Mouse (Mus musculus): Measurements from ENCODE around the gene Bcas3. TPM values are rescaled to one million over a fixed set of nuclear protein-coding genes. Genes with fewer than 3 reads are reported as not detected.
A peak's percentile ranks its signal among the peaks of the same experiment; 100 is the strongest.

Gene Bcas3
- polyA plus RNA-seq, 1 experiment from 2014 or later, result 31.2 TPM

- ATAC-seq (replicated peaks; ENCODE audit: insufficient number of reproducible peaks, low FRiP score, low TSS enrichment, low read depth) (no peak), DNase-seq (ENCODE audit: low spot score) (no peak)
- WGBS, result 65% methylated on average over 4 of the region's 4 CpGs
- Histone ChIP-seq H3K4me3 (ENCODE audit: low read depth, low read length) (peak overlapping the region; percentile 70), H3K4me2 (ENCODE audit: low read depth, low read length) (peak overlapping the region; percentile 73), H3K36me3 (replicated peaks; ENCODE audit: control insufficient read depth, insufficient read depth, low read depth, low read length) (no peaks in the 10 kb centered on the region; the same call in 1 of the 2 replicates), H3K27ac (replicated peaks; ENCODE audit: low read depth, low read length) (no peak overlapping the region), H3K9ac (replicated peaks; ENCODE audit: low read length) (no peak overlapping the region; the same call in 1 of the 2 replicates), H3K27me3 (ENCODE audit: control insufficient read depth, insufficient read depth, low read length) (no peaks in the 10 kb centered on the region), H3K9me3 (replicated peaks; ENCODE audit: control insufficient read depth, low read length) (no peaks in the 10 kb centered on the region), H3K4me1 (ENCODE audit: control insufficient read depth, insufficient read depth, low read length) (no peaks in the 10 kb centered on the region)
These were observed 852 bp downstream of the Bcas3 start for GRCm38 (mm10) chr11:85353819-85354218.

GRCm38 (mm10) chr11:85359641-85360040, 6.7 kb downstream of the Bcas3 start:
- no peak overlapping the region for H3K27ac ChIP-seq (replicated peaks; ENCODE audit: low read depth, low read length)
- no peaks in the 10 kb centered on the region; the same call in 1 of the 2 replicates for H3K36me3 ChIP-seq (replicated peaks; ENCODE audit: control insufficient read depth, insufficient read depth, low read depth, low read length)
- H3K9ac ChIP-seq (replicated peaks; ENCODE audit: low read length), result no peak overlapping the region
- no peak for ATAC-seq (replicated peaks; ENCODE audit: insufficient number of reproducible peaks, low FRiP score, low TSS enrichment, low read depth)
- H3K4me3 ChIP-seq (ENCODE audit: low read depth, low read length), result no peak overlapping the region
- no peaks in the 10 kb centered on the region for H3K4me1 ChIP-seq (ENCODE audit: control insufficient read depth, insufficient read depth, low read length)
- no peaks in the 10 kb centered on the region for H3K27me3 ChIP-seq (ENCODE audit: control insufficient read depth, insufficient read depth, low read length)
- 94% methylated on average over 6 of the region's 6 CpGs for whole genome bisulfite sequencing
- H3K9me3 ChIP-seq (replicated peaks; ENCODE audit: control insufficient read depth, low read length), result no peaks in the 10 kb centered on the region
- no peak overlapping the region for H3K4me2 ChIP-seq (ENCODE audit: low read depth, low read length)
- no peak for DNase-seq (ENCODE audit: low spot score)

DNA sequence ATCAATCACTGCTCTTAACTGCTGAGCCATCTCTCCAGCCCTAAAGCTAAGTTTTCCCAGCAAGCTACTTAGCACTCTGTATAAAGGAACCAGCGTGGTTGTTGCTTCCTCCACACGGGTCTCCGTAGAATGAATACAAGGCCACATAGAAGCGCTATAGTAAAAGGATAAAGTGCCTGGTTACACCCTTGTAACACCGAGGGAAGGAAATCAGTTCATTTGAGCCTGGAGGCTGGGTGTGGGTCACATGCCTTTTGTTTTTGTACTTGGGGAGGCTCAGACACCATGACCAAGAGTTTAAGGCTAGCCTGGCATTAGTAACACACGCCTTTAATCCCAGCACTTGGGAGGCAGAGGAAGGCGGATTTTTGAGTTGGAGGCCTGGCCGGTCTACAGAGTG, 8.7 kb downstream of the Bcas3 start:
- Histone ChIP-seq H3K9ac (replicated peaks; ENCODE audit: low read length) (no peak overlapping the region), H3K36me3 (replicated peaks; ENCODE audit: control insufficient read depth, insufficient read depth, low read depth, low read length) (no peaks in the 10 kb centered on the region; the same call in 1 of the 2 replicates), H3K4me2 (ENCODE audit: low read depth, low read length) (no peak overlapping the region), H3K4me3 (ENCODE audit: low read depth, low read length) (no peak overlapping the region), H3K27me3 (ENCODE audit: control insufficient read depth, insufficient read depth, low read length) (no peaks in the 10 kb centered on the region), H3K9me3 (replicated peaks; ENCODE audit: control insufficient read depth, low read length) (no peaks in the 10 kb centered on the region), H3K27ac (replicated peaks; ENCODE audit: low read depth, low read length) (no peak overlapping the region), H3K4me1 (ENCODE audit: control insufficient read depth, insufficient read depth, low read length) (no peaks in the 10 kb centered on the region)
- DNase-seq (ENCODE audit: low spot score) (no peak), ATAC-seq (replicated peaks; ENCODE audit: insufficient number of reproducible peaks, low FRiP score, low TSS enrichment, low read depth) (no peak)
- WGBS, result 83% methylated on average over 8 of the region's 8 CpGs

GRCm38 (mm10) chr11:85366168-85366567, 13.2 kb downstream of the Bcas3 start:
- H3K4me2 ChIP-seq (ENCODE audit: low read depth, low read length), result no peak overlapping the region
- H3K36me3 ChIP-seq (replicated peaks; ENCODE audit: control insufficient read depth, insufficient read depth, low read depth, low read length), result no peaks in the 10 kb centered on the region; the same call in 1 of the 2 replicates
- no peak overlapping the region for H3K4me3 ChIP-seq (ENCODE audit: low read depth, low read length)
- no peaks in the 10 kb centered on the region for H3K27me3 ChIP-seq (ENCODE audit: control insufficient read depth, insufficient read depth, low read length)
- DNase-seq (ENCODE audit: low spot score), result no peak
- no peak for ATAC-seq (replicated peaks; ENCODE audit: insufficient number of reproducible peaks, low FRiP score, low TSS enrichment, low read depth)
- H3K9ac ChIP-seq (replicated peaks; ENCODE audit: low read length), result no peak overlapping the region
- WGBS, result 86% methylated on average over 3 of the region's 3 CpGs
- no peaks in the 10 kb centered on the region for H3K4me1 ChIP-seq (ENCODE audit: control insufficient read depth, insufficient read depth, low read length)
- H3K9me3 ChIP-seq (replicated peaks; ENCODE audit: control insufficient read depth, low read length), result no peaks in the 10 kb centered on the region
- no peak overlapping the region for H3K27ac ChIP-seq (replicated peaks; ENCODE audit: low read depth, low read length)

GRCm38 (mm10) chr11:85367823-85368222, 14.9 kb downstream of the Bcas3 start:
- H3K4me2 ChIP-seq (ENCODE audit: low read depth, low read length), result no peak overlapping the region
- no peak overlapping the region for H3K4me3 ChIP-seq (ENCODE audit: low read depth, low read length)
- no peak overlapping the region for H3K27ac ChIP-seq (replicated peaks; ENCODE audit: low read depth, low read length)
- no peaks in the 10 kb centered on the region for H3K4me1 ChIP-seq (ENCODE audit: control insufficient read depth, insufficient read depth, low read length)
- ATAC-seq (replicated peaks; ENCODE audit: insufficient number of reproducible peaks, low FRiP score, low TSS enrichment, low read depth) (no peak), DNase-seq (ENCODE audit: low spot score) (no peak)
- no peaks in the 10 kb centered on the region for H3K9me3 ChIP-seq (replicated peaks; ENCODE audit: control insufficient read depth, low read length)
- 78% methylated on average over 3 of the region's 3 CpGs for WGBS
- H3K9ac ChIP-seq (replicated peaks; ENCODE audit: low read length), result no peak overlapping the region
- H3K36me3 ChIP-seq (replicated peaks; ENCODE audit: control insufficient read depth, insufficient read depth, low read depth, low read length), result no peaks in the 10 kb centered on the region; the same call in 1 of the 2 replicates
- H3K27me3 ChIP-seq (ENCODE audit: control insufficient read depth, insufficient read depth, low read length), result no peaks in the 10 kb centered on the region

- no peaks in the 10 kb centered on the region for H3K27me3 ChIP-seq (ENCODE audit: control insufficient read depth, insufficient read depth, low read length)
- H3K9me3 ChIP-seq (replicated peaks; ENCODE audit: control insufficient read depth, low read length), result no peaks in the 10 kb centered on the region
These were observed 26.1 kb downstream of the Bcas3 start for GRCm38 (mm10) chr11:85379091-85379490.

GRCm38 (mm10) chr11:85380046-85380445, 27.1 kb downstream of the Bcas3 start:
- H3K27ac ChIP-seq (replicated peaks; ENCODE audit: low read depth, low read length), result no peak overlapping the region
- ATAC-seq (replicated peaks; ENCODE audit: insufficient number of reproducible peaks, low FRiP score, low TSS enrichment, low read depth) (no peak), DNase-seq (ENCODE audit: low spot score) (no peak)
- H3K36me3 ChIP-seq (replicated peaks; ENCODE audit: control insufficient read depth, insufficient read depth, low read depth, low read length), result no peaks in the 10 kb centered on the region
- 11% methylated on average over 1 of the region's 1 CpGs for WGBS
- no peak overlapping the region for H3K4me3 ChIP-seq (ENCODE audit: low read depth, low read length)
- H3K4me2 ChIP-seq (ENCODE audit: low read depth, low read length), result no peak overlapping the region
- no peaks in the 10 kb centered on the region for H3K9me3 ChIP-seq (replicated peaks; ENCODE audit: control insufficient read depth, low read length)
- H3K27me3 ChIP-seq (ENCODE audit: control insufficient read depth, insufficient read depth, low read length), result no peaks in the 10 kb centered on the region
- H3K9ac ChIP-seq (replicated peaks; ENCODE audit: low read length), result no peak overlapping the region
- H3K4me1 ChIP-seq (ENCODE audit: control insufficient read depth, insufficient read depth, low read length), result no peaks in the 10 kb centered on the region

More at GRCm38 (mm10) chr11:85379091-85379490, 26.1 kb downstream of the Bcas3 start:
- 88% methylated on average over 3 of the region's 3 CpGs for WGBS
- no peak overlapping the region for H3K9ac ChIP-seq (replicated peaks; ENCODE audit: low read length)
- H3K36me3 ChIP-seq (replicated peaks; ENCODE audit: control insufficient read depth, insufficient read depth, low read depth, low read length), result no peaks in the 10 kb centered on the region
- no peak overlapping the region for H3K27ac ChIP-seq (replicated peaks; ENCODE audit: low read depth, low read length)
- H3K4me1 ChIP-seq (ENCODE audit: control insufficient read depth, insufficient read depth, low read length), result no peaks in the 10 kb centered on the region
- no peak overlapping the region for H3K4me2 ChIP-seq (ENCODE audit: low read depth, low read length)
- no peak for DNase-seq (ENCODE audit: low spot score)
- ATAC-seq (replicated peaks; ENCODE audit: insufficient number of reproducible peaks, low FRiP score, low TSS enrichment, low read depth), result no peak
- no peak overlapping the region for H3K4me3 ChIP-seq (ENCODE audit: low read depth, low read length)

DNA sequence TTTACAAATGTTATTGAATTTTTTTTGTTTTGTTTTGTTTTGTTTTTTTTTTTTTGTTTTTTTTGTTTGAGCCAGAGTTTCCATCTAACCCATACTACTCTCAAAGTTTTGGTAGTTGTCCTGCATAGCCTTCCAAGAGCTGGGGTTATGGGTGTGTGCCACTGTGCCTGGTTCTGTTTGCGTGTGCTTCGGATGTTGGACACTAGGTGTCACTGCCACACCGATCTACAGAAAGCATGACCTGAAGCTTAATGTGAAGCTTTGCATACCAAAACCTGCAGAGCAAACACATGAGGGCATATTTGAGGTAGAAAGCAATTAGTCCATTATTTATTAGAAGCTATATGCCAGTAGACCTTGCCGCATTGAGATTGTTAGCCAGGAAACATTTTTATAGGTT, 29.1 kb downstream of the Bcas3 start:
- Histone ChIP-seq H3K27me3 (ENCODE audit: control insufficient read depth, insufficient read depth, low read length) (no peaks in the 10 kb centered on the region), H3K4me1 (ENCODE audit: control insufficient read depth, insufficient read depth, low read length) (no peaks in the 10 kb centered on the region), H3K27ac (replicated peaks; ENCODE audit: low read depth, low read length) (no peak overlapping the region), H3K36me3 (replicated peaks; ENCODE audit: control insufficient read depth, insufficient read depth, low read depth, low read length) (no peaks in the 10 kb centered on the region), H3K9me3 (replicated peaks; ENCODE audit: control insufficient read depth, low read length) (no peaks in the 10 kb centered on the region), H3K4me2 (ENCODE audit: low read depth, low read length) (no peak overlapping the region), H3K9ac (replicated peaks; ENCODE audit: low read length) (no peak overlapping the region), H3K4me3 (ENCODE audit: low read depth, low read length) (no peak overlapping the region)
- DNase-seq (ENCODE audit: low spot score) (peak; percentile 85), ATAC-seq (replicated peaks; ENCODE audit: insufficient number of reproducible peaks, low FRiP score, low TSS enrichment, low read depth) (peak; percentile 56; the same call in 1 of the 2 replicates)
- 20% methylated on average over 4 of the region's 4 CpGs for WGBS
